Mouse (Mus musculus): ENCODE data around the gene Sh2d5. TPM values are rescaled to one million over a fixed set of nuclear protein-coding genes. Genes with fewer than 3 reads are reported as not detected.

The Sh2d5 gene
- total and polyA plus RNA-seq, 3 experiments = 2.0 to 2.8 TPM; not detected in 1

DNA sequence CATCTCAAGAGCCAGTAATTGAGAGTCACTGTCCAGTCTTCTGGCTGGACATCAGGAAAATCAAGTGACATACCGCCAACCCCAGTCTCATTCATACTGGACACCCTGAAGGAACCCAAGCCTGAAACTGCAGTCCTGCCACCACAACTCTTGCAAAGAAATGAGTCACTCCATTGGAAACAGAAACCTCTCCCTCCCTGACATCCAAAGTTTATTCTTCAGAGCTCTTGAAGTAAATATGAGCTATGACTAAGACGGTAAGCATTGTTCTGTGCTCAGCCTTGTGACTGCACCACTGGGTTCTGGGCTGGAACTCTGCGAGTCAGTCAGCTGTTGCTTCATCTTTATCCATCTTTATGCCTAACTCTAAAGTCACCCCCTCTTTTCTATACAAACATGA, 36.3 kb upstream of the Sh2d5 start:
- no peak for TF ChIP-seq EP300 (IDR thresholded peaks at IDR 0.05; ENCODE audit: low read depth in 1 of 2, low read length in 2 of 2)
- no peak for TF ChIP-seq GATA1 (IDR thresholded peaks at IDR 0.05; ENCODE audit: low read depth, low read length)
- no peak for TF ChIP-seq USF1 (IDR thresholded peaks at IDR 0.05; ENCODE audit: low read depth, low read length)
- no peak for TF ChIP-seq MYB (IDR thresholded peaks at IDR 0.05; ENCODE audit: low read depth, low read length)
- TF ChIP-seq MAZ (IDR thresholded peaks at IDR 0.05; ENCODE audit: low read depth, low read length) = no peak
- peaks cover 6 to 8% of the 10 kb centered on the region in 2 experiments for H3K4me1 ChIP-seq (ENCODE audit: control insufficient read depth in 1 of 2, insufficient read depth in 2 of 2, low read length in 2 of 2)
- no peak overlapping the region for H3K27ac ChIP-seq (ENCODE audit: control insufficient read depth, low read depth, low read length)

DNA sequence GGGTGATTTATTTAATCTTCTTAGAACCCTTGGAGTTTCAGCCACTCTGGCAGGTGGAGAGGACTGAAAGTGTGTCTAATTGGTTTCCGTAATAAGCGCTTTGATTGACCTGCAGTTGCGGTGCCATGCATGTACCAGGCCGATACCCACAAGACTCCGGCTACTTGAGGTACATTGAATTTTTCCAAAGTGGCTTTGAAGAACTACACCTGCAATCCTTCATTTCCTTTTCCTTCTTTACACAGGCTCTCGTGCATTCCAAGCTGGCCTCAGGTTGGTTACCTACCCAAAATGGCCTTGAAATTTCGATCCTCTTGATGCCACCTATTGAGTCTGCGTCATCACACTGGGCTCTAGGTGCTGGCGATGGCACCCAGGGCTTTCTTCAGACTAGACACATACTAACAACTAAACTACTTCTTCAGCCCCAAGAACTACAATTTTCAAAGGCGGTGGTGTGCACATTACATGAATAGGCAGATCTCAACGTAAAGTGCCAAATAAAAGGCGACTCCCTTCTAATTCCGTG, 34.5 kb upstream of the Sh2d5 start:
- no peak for DNase-seq (ENCODE audit: low read depth, low spot score)

More for the DNA sequence above, 36.3 kb upstream of the Sh2d5 start:
- H3K4me3 ChIP-seq (ENCODE audit: control insufficient read depth in 1 of 2, insufficient read depth in 1 of 2, low read depth in 2 of 2, low read length in 2 of 2) = no peak overlapping the region
- peaks cover 20% of the 10 kb centered on the region for H3K79me2 ChIP-seq (ENCODE audit: control insufficient read depth, insufficient read depth, low read length, poor library complexity)
- H3K27me3 ChIP-seq (ENCODE audit: control insufficient read depth in 1 of 2, insufficient read depth in 2 of 2, low read length in 2 of 2) = no peaks in the 10 kb centered on the region
- H3K9me3 ChIP-seq (replicated peaks; ENCODE audit: insufficient read depth, low read length) = no peaks in the 10 kb centered on the region
- no peak overlapping the region for H3K9ac ChIP-seq (ENCODE audit: control insufficient read depth, low read depth, low read length, poor library complexity, severe bottlenecking)
- peak; percentile 28 for DNase-seq (ENCODE audit: low read depth, low spot score)
- peaks cover 2 to 9% of the 10 kb centered on the region in 2 experiments; a peak in 3 of 4 replicates for H3K36me3 ChIP-seq (ENCODE audit: control insufficient read depth in 1 of 2, insufficient read depth in 2 of 2, low read length in 2 of 2)

DNA sequence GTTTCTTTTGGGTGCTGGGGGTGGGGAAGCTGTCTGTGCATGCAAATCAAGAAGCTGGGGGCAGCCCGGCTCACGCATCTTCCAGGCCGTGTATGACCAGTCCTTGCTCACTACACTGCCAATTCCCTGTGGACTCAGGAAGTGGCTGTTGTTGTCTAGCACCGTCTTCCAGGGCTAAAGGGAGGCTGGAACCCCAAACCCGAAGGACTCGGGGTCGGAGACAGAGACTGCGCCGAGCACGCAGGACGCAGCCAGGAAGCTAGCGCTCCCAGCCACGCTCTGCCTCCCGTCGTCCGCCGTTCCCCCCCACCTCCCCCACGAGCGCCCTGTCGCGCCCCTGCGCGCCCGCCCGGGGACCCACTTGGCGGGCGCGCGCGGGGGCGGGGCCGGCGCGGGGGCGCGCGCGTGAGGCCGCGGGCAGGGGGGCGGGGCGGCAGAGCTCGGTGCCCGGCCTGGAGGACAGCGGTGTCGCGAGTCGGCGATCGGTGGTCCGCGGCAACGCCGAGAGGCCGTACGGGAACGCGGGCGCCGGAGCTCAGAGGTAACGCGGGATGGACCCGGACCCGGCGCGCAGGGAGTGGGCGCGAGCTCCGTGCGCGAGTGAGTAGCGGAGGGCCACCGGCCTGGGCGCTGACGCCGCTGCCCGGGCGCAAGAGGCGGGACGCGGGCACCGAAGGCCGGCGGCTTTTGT, 33.9 kb upstream of the Sh2d5 start, which contains the start of gene Hp1bp3:
TSS of gene Hp1bp3 (plus strand) at position 97 of the 691 bp plus-strand sequence.
- Histone ChIP-seq H3K4me1 (ENCODE audit: control insufficient read depth in 1 of 2, insufficient read depth in 2 of 2, low read length in 2 of 2) (peaks cover 7 to 14% of the 10 kb centered on the region in 2 experiments), H3K27me3 (ENCODE audit: control insufficient read depth in 1 of 2, insufficient read depth in 2 of 2, low read length in 2 of 2) (no peaks in the 10 kb centered on the region), H3K9me3 (replicated peaks; ENCODE audit: insufficient read depth, low read length) (no peaks in the 10 kb centered on the region), H3K36me3 (ENCODE audit: control insufficient read depth in 1 of 2, insufficient read depth in 2 of 2, low read length in 2 of 2) (peaks cover 10 to 17% of the 10 kb centered on the region in 2 experiments), H3K79me2 (ENCODE audit: control insufficient read depth, insufficient read depth, low read length, poor library complexity) (peaks cover 35% of the 10 kb centered on the region), H3K27ac (ENCODE audit: control insufficient read depth, low read depth, low read length) (peak within 1 kb of the TSS; percentile 74), H3K9ac (ENCODE audit: control insufficient read depth, low read depth, low read length, poor library complexity, severe bottlenecking) (peak within 1 kb of the TSS; percentile 97), H3K4me3 (ENCODE audit: control insufficient read depth in 1 of 2, insufficient read depth in 1 of 2, low read depth in 2 of 2, low read length in 2 of 2) (peak within 1 kb of the TSS; percentile 88 to 97)
- DNase-seq (ENCODE audit: low read depth, low spot score) = peak; percentile 80
- TF ChIP-seq POLR2A (IDR thresholded peaks at IDR 0.05; ENCODE audit: control insufficient read depth in 1 of 2, insufficient read depth in 1 of 2, low read depth in 1 of 2, low read length in 2 of 2, poor library complexity in 1 of 2) = peak; percentile 63 to 69
- TF ChIP-seq NELFE (IDR thresholded peaks at IDR 0.05; ENCODE audit: low read depth, low read length) = peak; percentile 68
- no peak for TF ChIP-seq MAFK (IDR thresholded peaks at IDR 0.05; ENCODE audit: borderline replicate concordance, low read depth, low read length)
- TF ChIP-seq CHD1 (IDR thresholded peaks at IDR 0.05; ENCODE audit: low read depth, low read length) = no peak
- TF ChIP-seq TCF12 (IDR thresholded peaks at IDR 0.05; ENCODE audit: low read depth, low read length) = 0 out of 2 replicates have a peak, but pooled peaks have one; percentile 3
- no peak for TF ChIP-seq KAT2A (conservative IDR thresholded peaks at IDR 0.05; ENCODE audit: low read depth, low read length)
- TF ChIP-seq HCFC1 (IDR thresholded peaks at IDR 0.05; ENCODE audit: low read depth, low read length) = peak; percentile 58; the same call in 1 of the 2 replicates
- TF ChIP-seq MAZ (IDR thresholded peaks at IDR 0.05; ENCODE audit: low read depth, low read length) = peak; percentile 57; the same call in 1 of the 2 replicates
- no peak for TF ChIP-seq TBP (IDR thresholded peaks at IDR 0.05; ENCODE audit: low read depth, low read length)
- no peak for TF ChIP-seq POLR2AphosphoS2 (IDR thresholded peaks at IDR 0.05; ENCODE audit: low read length)
- TF ChIP-seq UBTF (IDR thresholded peaks at IDR 0.05; ENCODE audit: borderline replicate concordance, insufficient read depth, low read depth, low read length) = no peak
- TF ChIP-seq GATA1 (IDR thresholded peaks at IDR 0.05; ENCODE audit: low read depth, low read length) = no peak
- no peak for TF ChIP-seq BHLHE40 (IDR thresholded peaks at IDR 0.05; ENCODE audit: borderline replicate concordance, low read depth, low read length)
- TF ChIP-seq ZC3H11A (IDR thresholded peaks at IDR 0.05; ENCODE audit: low read depth, low read length) = no peak

More for the DNA sequence above, 34.5 kb upstream of the Sh2d5 start:
- Histone ChIP-seq H3K9ac (ENCODE audit: control insufficient read depth, low read depth, low read length, poor library complexity, severe bottlenecking) (peak overlapping the region; percentile 97), H3K9me3 (replicated peaks; ENCODE audit: insufficient read depth, low read length) (no peaks in the 10 kb centered on the region), H3K4me3 (ENCODE audit: control insufficient read depth in 1 of 2, insufficient read depth in 1 of 2, low read depth in 2 of 2, low read length in 2 of 2) (peak overlapping the region; percentile 87 to 97), H3K79me2 (ENCODE audit: control insufficient read depth, insufficient read depth, low read length, poor library complexity) (peaks cover 34% of the 10 kb centered on the region), H3K36me3 (ENCODE audit: control insufficient read depth in 1 of 2, insufficient read depth in 2 of 2, low read length in 2 of 2) (peaks cover 5 to 15% of the 10 kb centered on the region in 2 experiments), H3K27ac (ENCODE audit: control insufficient read depth, low read depth, low read length) (peak overlapping the region; percentile 52), H3K27me3 (ENCODE audit: control insufficient read depth in 1 of 2, insufficient read depth in 2 of 2, low read length in 2 of 2) (no peaks in the 10 kb centered on the region), H3K4me1 (ENCODE audit: control insufficient read depth in 1 of 2, insufficient read depth in 2 of 2, low read length in 2 of 2) (peaks cover 7 to 14% of the 10 kb centered on the region in 2 experiments)
- TF ChIP-seq TAL1 (IDR thresholded peaks at IDR 0.05; ENCODE audit: low read length) = no peak
- no peak for TF ChIP-seq ZC3H11A (IDR thresholded peaks at IDR 0.05; ENCODE audit: low read depth, low read length)
- no peak for TF ChIP-seq RCOR1 (IDR thresholded peaks at IDR 0.05; ENCODE audit: low read depth, low read length)
- TF ChIP-seq KAT2A (conservative IDR thresholded peaks at IDR 0.05; ENCODE audit: low read depth, low read length) = no peak
- no peak for TF ChIP-seq UBTF (IDR thresholded peaks at IDR 0.05; ENCODE audit: borderline replicate concordance, insufficient read depth, low read depth, low read length)
- TF ChIP-seq MYB (IDR thresholded peaks at IDR 0.05; ENCODE audit: low read depth, low read length) = no peak
- TF ChIP-seq ZNF384 (IDR thresholded peaks at IDR 0.05; ENCODE audit: low read depth, low read length) = no peak
- TF ChIP-seq MEF2A (IDR thresholded peaks at IDR 0.05; ENCODE audit: extremely low read depth, insufficient replicate concordance, low read depth, low read length, poor library complexity, severe bottlenecking) = no peak
- TF ChIP-seq SMC3 (IDR thresholded peaks at IDR 0.05; ENCODE audit: low read depth, low read length) = no peak
- TF ChIP-seq CHD1 (IDR thresholded peaks at IDR 0.05; ENCODE audit: low read depth, low read length) = no peak
- no peak for TF ChIP-seq SIN3A (IDR thresholded peaks at IDR 0.05; ENCODE audit: low read length)
- TF ChIP-seq ZKSCAN1 (IDR thresholded peaks at IDR 0.05; ENCODE audit: low read depth, low read length) = no peak
- TF ChIP-seq GATA1 (IDR thresholded peaks at IDR 0.05; ENCODE audit: low read depth, low read length) = no peak
- no peak for TF ChIP-seq POLR2A (IDR thresholded peaks at IDR 0.05; ENCODE audit: control insufficient read depth in 1 of 2, insufficient read depth in 1 of 2, low read depth in 1 of 2, low read length in 2 of 2, poor library complexity in 1 of 2)
- TF ChIP-seq BHLHE40 (IDR thresholded peaks at IDR 0.05; ENCODE audit: borderline replicate concordance, low read depth, low read length) = no peak
- TF ChIP-seq CHD2 (IDR thresholded peaks at IDR 0.05; ENCODE audit: low read length) = no peak
- no peak for TF ChIP-seq MXI1 (IDR thresholded peaks at IDR 0.05; ENCODE audit: low read depth, low read length)
- no peak for TF ChIP-seq MAX (IDR thresholded peaks at IDR 0.05; ENCODE audit: low read length)
- TF ChIP-seq ZMIZ1 (IDR thresholded peaks at IDR 0.05; ENCODE audit: low read depth, low read length) = no peak
